In genomic region chr1:151789136-151789535, GRCm38 (mm10) we compare ENCODE assay signal across 15 mouse cellular contexts. TPM values are rescaled to one million over a fixed set of nuclear protein-coding genes. Genes with fewer than 3 reads are reported as not detected.
A peak's percentile ranks its signal among the peaks of the same experiment; 100 is the strongest.
DNase-seq lines count a peak whose midpoint lies in the region.
"Had no signal": no experiment of that assay in that cellular context is flagged by ENCODE, and none has a peak within 500 bp of the region (broad histone marks: within the 10 kb centered on the region; RNA-seq: fewer than 3 reads in every experiment).

No protein-coding gene starts in this region.

- intact Hi-C loops in heart, postnatal 36 days (cut with DNase I), result no loop called here

- peak; percentile 35 for DNase-seq in heart, adult 11 months
- no peak for DNase-seq in heart, postnatal 36 days
- DNase-seq in retina, embryonic 14.5 days (ENCODE audit: low spot score), result peak; percentile 30
- no peak for DNase-seq in lung, postnatal 36 days
- DNase-seq in adrenal gland, postnatal 4 days (ENCODE audit: low spot score in 2 of 2), result no peak
- DNase-seq: adrenal gland, adult 2 months; adrenal gland, postnatal 10 days; adrenal gland, postnatal 25 days; B cell, adult 2 months; cerebellum, adult 11-12 months; cerebellum, adult 2 months; cerebellum, adult 9-10 months; cerebellum, postnatal 10 days; cerebellum, postnatal 25 days; forebrain, postnatal 0 days had no signal

RNA-seq across cellular contexts. Expression of gene Edem3, which starts 34.0 kb away (rescaled TPM):
- 10 to 100 TPM; 19.6 to 19.9 TPM for total RNA-seq in heart, postnatal 36 days (2021)
- total RNA-seq in adrenal gland, postnatal 4 days (2021), result 100 to 1,000 TPM; 112 to 115 TPM

Comparison
In these comparisons a context has a peak if more than half of its experiments do, and no peak if none do; other contexts are left out.
1. DNase-seq: peak in heart, adult 11 months (single experiment) and retina, embryonic 14.5 days (single experiment); none in heart, postnatal 36 days (0 of 2), lung, postnatal 36 days (single experiment) and adrenal gland, postnatal 4 days (0 of 2).
2. RNA of gene Edem3, which starts 34.0 kb away (total RNA-seq): 112 to 115 TPM in adrenal gland, postnatal 4 days; 19.6 to 19.9 TPM in heart, postnatal 36 days; every median in the first group is over 4 times any median in the second.